Mouse (Mus musculus) mouse embryonic stem cell (cell line): ENCODE data around the gene Fkbp5.

Source experiments
- in situ Hi-C, 2 experiments: fragments of 300-500 bp; cut with MboI; formaldehyde crosslinking; loops; 1 replicate in 1 of 2; 3 replicates in 1 of 2; pipeline ENCODE4 v1.14.3; 2019 to 2020; ENCODE audit warnings: low sequenced_read_pairs in 2 of 2, low pct_unique_long_range_greater_than_20kb in 1 of 2, mixed read lengths in 1 of 2; ENCODE audit not compliant: unreplicated experiment in 1 of 2

The Fkbp5 gene

GRCm38 (mm10) chr17:28484704-28485445, 32.5 kb downstream of the Fkbp5 start:
- in situ Hi-C loops = loop anchor here in 1 of 2 experiments (5.0 kb wide), 1 partner anchor 37 kb away; no protein-coding TSS in a partner anchor

DNA sequence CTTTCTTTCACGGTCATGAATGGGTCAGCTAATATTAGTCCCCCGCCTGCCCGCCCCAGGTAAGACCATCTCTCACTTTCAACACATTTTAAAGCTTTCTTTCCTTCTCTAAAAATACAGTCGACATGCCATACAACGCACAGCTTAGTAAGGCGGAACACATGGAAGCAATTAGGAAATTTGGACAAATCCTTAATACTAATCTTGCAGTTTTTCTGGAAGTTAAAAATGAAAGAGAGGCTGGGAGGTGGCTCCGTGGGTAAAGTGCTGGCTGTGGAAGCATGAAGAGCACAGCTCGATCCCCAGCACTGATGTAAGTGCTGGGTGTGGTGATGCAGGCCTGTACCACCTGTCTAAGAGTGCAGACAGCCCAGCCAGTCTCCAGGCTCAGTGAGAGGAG, 39.9 kb downstream of the Fkbp5 start:
- in situ Hi-C loops = loop anchor here in 1 of 2 experiments (10.0 kb wide), 1 partner anchor 47 kb away; no protein-coding TSS in a partner anchor

- in situ Hi-C loops = loop anchor here in 1 of 2 experiments (10.0 kb wide), 1 partner anchor 48 kb away; no protein-coding TSS in a partner anchor
Measured at GRCm38 (mm10) chr17:28476441-28476840, 40.9 kb downstream of the Fkbp5 start.

DNA sequence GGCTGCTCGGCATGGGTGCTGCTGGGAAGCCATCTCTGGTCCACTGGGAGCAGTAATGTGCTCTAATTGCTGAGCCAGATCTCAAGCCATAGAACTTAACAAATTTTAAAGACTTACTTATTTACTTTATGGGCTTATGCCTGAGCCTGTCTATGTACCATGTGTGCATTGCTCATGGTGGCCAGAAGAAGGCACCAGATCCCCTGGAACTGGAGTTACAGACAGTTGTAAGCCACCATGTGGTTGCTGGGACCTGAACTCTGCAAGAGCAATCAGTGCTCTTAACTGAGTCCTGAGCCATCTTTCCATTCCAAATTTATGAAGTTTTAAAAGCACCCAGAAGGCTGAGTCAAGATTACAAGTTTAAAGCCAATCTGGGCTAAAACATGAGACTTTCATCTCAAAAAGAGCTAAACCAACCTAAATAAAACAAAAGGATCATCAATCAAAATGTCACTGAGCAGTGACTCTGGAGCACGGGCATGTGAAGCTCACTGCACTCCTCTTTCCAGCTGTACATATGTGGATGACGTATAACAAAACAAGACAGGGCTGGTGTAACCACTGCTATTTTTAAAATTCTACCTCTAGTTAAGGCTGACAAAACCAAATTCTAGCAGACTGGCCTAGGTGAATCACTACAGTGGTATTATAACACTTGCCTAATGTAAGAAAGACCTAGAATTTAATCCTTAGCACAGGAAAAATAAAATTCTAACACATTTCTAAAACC, 41.6 kb downstream of the Fkbp5 start:
- in situ Hi-C loops = loop anchor here in 1 of 2 experiments (10.0 kb wide), 1 partner anchor 49 kb away; no protein-coding TSS in a partner anchor

- in situ Hi-C loops = loop anchor here in 1 of 2 experiments (10.0 kb wide), 1 partner anchor 52 kb away; no protein-coding TSS in a partner anchor
Measured at GRCm38 (mm10) chr17:28472696-28473095, 44.6 kb downstream of the Fkbp5 start.

- in situ Hi-C loops = loop anchor here in 1 of 2 experiments (10.0 kb wide), 1 partner anchor 54 kb away; no protein-coding TSS in a partner anchor
Measured at GRCm38 (mm10) chr17:28470876-28471275, 46.5 kb downstream of the Fkbp5 start.

- in situ Hi-C loops = no loop called here
Measured at GRCm38 (mm10) chr17:28467749-28468148, 49.6 kb downstream of the Fkbp5 start.

- in situ Hi-C loops = no loop called here
Measured at GRCm38 (mm10) chr17:28465968-28466367, 51.4 kb downstream of the Fkbp5 start.

GRCm38 (mm10) chr17:28463701-28464443, 53.5 kb downstream of the Fkbp5 start:
- in situ Hi-C loops = no loop called here

DNA sequence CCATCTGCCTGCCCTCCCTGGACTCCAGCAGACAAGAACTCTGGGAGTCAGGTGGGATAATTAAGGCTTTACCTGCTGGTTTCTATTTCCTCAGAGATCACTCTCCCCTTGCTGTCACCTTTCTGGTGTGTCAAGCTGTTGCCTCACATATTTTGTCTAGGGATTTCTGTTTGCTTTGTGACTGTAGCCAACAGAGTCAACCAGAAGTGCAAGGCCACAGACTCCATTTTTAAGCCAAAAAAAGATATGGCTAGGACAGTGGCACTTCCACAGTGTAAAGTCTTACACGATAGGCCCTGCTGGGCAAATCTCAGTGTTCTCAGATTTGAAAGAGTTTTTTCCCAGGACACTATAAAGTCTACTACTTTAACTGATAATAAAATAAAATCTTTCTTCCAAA, 56.9 kb downstream of the Fkbp5 start:
- in situ Hi-C loops = no loop called here

GRCm38 (mm10) chr17:28455098-28455497, 62.2 kb downstream of the Fkbp5 start:
- in situ Hi-C loops = no loop called here

- in situ Hi-C loops = no loop called here
Measured at GRCm38 (mm10) chr17:28452889-28453288, 64.4 kb downstream of the Fkbp5 start.

DNA sequence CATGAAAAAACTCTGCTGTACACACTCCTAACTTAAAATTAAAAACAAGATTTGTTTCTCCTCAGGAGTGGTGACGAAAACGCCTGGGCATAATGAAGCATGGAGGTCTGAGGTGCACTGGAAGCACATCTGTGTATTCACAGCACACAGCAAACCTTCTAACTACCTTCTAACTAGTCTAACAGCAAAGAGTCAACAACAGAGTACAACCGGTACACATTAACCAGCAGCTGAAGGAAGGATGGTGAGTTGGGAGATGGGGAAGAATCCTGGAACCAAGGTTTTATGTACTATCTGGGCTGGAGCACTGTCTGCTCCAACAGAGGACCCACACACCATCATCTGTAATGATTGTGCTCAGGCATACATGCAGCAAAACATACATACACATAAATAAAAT, 65.4 kb downstream of the Fkbp5 start:
- in situ Hi-C loops = no loop called here

DNA sequence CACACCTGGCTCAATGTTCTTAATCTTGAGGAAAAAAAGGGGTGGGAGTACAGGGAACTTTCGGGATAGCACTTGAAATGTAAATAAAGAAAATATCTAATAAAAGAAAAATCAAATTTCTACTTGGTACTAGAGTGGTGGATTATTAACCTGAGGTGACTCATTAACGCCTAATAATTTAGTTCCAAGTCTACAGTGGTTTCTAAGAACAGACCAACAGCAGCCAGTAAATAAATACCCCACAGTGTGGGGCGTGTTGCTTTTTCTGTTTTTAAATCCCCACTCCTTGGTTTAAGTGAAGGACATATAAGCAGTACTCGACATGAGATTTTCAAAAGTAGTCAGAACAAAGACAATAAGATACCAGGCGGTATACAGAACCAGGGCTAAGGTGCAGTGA, 65.8 kb downstream of the Fkbp5 start:
- in situ Hi-C loops = no loop called here

DNA sequence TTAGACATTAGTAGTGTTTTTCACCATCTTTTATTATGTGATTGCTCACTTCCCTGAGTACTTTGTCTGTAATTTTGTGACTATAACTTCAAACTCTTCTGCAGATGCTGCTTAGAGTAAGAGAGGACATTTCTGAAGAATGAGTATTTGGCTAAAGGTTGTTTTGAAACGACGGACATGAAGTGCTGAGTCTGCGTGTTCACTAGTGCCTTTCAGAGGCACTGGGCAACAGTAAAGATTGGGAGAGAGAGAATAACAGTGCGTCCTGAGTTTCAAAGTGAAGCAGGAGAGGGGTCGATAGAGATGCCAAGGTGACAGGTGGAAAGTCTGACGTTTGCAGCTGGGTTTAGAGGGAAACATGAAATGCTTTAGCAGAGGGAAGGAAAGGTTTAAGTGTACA, 69.1 kb downstream of the Fkbp5 start:
- in situ Hi-C loops = no loop called here

GRCm38 (mm10) chr17:28447789-28448188, 69.5 kb downstream of the Fkbp5 start:
- in situ Hi-C loops = no loop called here

GRCm38 (mm10) chr17:28446820-28447168, 70.5 kb downstream of the Fkbp5 start:
- in situ Hi-C loops = no loop called here

DNA sequence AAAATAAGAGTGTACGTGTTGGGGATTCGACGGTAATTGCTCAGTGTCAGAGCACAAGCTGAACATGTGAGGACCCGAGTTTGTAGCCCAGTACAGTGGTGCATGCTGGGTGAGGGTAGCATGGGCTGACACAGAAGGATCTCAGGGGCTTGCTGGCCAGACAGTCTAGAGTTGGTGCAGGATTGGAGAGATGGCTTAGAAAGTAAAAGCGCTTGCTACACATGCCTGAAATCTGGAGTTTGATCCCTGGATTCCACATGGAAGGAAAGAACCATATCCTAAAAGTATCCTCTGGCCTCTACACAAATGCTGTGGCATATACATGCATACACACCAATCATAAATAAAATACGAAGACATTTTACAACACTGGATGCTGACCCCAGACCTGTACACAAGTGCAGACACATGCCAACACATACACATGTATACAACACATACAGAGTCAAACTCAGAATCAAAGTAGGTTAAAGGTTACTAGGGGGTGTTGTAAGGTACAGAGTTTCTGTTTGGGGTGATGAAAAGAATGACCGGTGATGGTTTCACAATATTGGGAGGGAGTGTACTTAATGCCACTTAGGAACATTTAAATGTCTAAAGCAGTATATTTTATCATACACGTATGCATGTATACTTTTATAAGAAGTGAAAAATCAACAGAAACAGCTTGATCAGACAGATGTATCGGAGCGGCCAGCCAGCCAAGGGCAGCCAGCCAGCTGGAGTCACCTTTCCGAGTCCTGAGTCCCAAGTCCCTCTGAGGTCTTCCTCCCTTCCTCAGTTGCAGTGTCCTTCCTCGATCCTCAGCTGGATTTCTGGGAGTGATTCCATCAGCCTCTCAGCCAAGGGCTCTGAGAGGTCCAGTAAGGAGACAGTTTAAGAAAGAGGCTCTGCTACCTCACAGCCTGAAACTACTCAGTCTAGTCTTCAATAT, 71.2 kb downstream of the Fkbp5 start:
- in situ Hi-C loops = no loop called here
